Mouse (Mus musculus) E14TG2a.4 (cell line): ENCODE data around the gene Tfip11.

Experiments
- CTCF ChIP-seq: conservative IDR thresholded peaks from 2 replicates; pipeline ENCODE4 v1.5.1; 2014; ENCODE audit warnings: low read length
- NANOG ChIP-seq: IDR thresholded peaks from 2 replicates; pipeline ENCODE4 v1.6.1; 2014; ENCODE audit warnings: borderline replicate concordance, low read length, mixed read lengths
- POU5F1 ChIP-seq: IDR thresholded peaks from 2 replicates; pipeline ENCODE4 v1.6.1; 2014; ENCODE audit warnings: low read length, borderline replicate concordance

- TF ChIP-seq CTCF, result no peak
- TF ChIP-seq POU5F1, result no peak
- no peak for TF ChIP-seq NANOG
These were observed 3.8 kb downstream of the Tfip11 start for GRCm38 (mm10) chr5:112329805-112330564.
